Mouse (Mus musculus): ENCODE results near the gene Rsph6a. TPM values are rescaled to one million over a fixed set of nuclear protein-coding genes. Genes with fewer than 3 reads are reported as not detected.

The Rsph6a gene
- polyA plus RNA-seq, 1 experiment: 0.11 TPM

DNA sequence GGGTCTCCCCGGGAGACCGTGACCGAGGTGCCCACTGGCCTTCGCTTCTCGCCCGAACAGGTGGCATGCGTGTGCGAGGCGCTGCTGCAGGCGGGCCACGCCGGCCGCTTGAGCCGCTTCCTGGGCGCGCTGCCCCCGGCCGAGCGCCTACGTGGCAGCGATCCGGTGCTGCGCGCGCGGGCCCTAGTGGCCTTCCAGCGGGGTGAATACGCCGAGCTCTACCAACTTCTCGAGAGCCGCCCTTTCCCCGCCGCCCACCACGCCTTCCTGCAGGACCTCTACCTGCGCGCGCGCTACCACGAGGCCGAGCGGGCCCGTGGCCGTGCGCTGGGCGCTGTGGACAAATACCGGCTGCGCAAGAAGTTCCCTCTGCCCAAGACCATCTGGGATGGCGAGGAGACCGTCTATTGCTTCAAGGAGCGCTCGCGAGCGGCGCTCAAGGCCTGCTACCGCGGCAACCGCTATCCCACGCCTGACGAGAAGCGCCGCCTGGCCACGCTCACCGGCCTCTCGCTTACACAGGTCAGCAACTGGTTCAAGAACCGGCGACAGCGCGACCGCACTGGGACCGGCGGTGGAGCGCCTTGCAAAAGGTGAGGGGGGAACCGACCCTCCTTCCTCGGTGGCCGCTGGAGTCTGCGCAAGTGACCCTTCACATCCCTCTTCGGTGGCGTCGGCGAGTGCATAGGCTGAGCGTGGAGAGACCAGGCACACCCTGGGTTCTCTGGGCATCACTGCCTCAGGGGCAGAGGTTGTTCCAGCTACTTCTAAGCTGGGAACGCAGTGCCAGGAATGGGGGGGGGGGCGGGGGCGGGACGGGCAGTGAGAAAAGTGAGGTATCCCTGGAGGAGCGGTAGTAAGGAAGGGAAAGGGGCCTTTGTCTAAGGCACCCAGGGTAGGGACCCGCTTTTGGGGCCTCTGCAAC lies 40.6 kb downstream of the Rsph6a start:
- under 1% methylated on average over 87 of the region's 87 CpGs for WGBS
- DNase-seq (ENCODE audit: low read depth, low spot score): no peak

DNA sequence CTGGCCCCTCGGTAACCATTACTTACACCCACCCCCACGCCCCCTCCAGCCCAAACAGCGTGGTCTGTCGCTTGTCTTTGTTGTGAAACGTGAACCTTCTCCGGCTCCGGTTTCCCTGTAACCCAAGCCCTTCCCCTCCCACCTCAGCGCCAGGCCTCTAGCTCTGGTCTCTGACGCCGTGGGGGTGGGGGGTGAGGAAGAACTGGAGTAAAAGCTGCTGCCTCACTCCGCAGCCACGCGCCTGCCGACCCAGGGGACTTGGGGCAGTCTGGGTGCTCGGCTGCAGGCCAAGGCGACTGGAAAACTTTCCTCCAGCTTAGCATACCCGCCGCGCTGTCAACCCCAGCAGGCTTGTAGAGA lies 41.2 kb downstream of the Rsph6a start:
- DNase-seq (ENCODE audit: low read depth, low spot score): no peak
- WGBS: 6% methylated on average over 19 of the region's 19 CpGs

DNA sequence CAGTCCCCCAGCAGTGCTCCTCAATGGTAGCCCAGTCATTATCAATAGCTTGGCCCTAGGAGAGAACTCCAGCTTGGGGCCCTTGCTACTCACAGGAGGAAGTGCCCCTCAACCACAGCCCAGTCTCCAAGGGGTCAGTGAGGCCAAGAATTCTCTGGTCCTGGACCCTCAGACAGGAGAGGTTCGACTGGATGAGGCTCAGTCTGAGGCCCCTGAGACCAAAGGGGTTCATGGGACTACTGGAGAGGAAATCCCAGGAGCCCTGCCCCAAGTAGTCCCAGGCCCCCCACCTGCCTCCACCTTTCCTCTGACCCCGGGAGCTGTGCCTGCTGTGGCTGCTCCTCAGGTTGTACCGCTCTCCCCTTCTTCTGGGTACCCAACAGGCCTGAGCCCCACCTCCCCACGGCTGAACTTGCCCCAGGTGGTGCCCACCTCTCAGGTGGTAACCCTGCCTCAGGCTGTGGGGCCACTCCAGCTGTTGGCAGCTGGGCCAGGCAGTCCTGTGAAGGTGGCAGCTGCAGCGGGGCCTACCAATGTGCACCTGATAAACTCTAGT lies 42.0 kb downstream of the Rsph6a start:
- 71% methylated on average over 5 of the region's 5 CpGs for WGBS
- no peak for DNase-seq (ENCODE audit: low read depth, low spot score)

DNA sequence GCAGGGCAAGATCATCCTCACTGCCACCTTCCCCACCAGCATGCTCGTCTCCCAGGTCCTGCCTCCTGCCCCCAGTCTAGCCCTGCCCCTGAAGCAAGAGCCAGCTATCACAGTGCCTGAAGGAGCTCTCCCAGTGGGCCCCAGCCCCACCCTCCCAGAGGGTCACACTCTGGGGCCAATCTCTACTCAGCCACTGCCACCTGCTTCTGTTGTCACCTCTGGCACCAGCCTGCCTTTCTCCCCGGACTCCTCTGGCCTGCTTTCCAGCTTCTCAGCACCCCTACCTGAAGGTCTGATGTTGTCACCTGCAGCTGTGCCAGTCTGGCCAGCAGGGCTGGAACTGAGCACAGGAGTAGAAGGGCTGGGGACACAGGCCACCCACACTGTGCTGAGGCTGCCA lies 42.7 kb downstream of the Rsph6a start:
- DNase-seq (ENCODE audit: low read depth, low spot score): no peak
- 45% methylated on average over 2 of the region's 2 CpGs for WGBS

DNA sequence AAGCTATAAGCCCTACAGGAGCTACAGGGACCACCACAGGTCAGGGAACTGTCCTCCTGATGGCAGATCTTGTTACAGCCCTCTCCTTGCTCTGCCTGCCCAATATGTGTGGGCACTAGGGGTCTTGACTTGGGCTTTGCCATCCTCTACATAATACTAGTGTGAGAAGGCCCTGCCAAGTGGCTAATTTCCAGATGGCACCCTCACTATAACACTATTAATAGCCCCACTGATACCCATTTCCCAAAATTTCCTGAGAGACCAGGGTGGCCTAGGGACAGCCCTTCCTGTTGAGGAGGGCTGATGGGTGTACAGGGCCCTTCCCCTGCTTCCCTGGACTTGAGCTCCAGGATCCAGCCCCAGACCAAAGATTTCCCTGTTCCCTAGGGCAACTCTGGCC lies 43.4 kb downstream of the Rsph6a start:
- DNase-seq (ENCODE audit: low read depth, low spot score): no peak

DNA sequence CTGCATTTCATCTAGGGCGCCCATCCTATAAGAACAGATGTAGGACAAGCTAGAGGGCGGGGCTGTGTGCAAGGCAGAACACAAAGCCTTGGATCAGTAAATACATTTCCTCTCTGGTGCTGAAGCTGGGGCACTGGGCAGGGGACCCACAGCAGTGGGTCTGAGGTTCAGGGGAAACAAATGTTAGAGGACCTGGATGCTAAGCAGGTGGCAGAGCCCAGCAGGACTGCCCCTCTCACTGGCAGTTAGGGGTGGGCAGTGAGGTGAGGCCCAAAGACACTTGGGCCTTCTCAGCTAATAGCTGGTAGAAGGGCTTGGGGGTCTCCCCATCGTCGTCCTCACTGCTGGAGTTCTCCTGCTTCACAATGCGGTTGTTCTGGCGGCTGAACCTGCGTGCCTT lies 44.3 kb downstream of the Rsph6a start:
- WGBS: 86% methylated on average over 7 of the region's 7 CpGs
- no peak for DNase-seq (ENCODE audit: low read depth, low spot score)

DNA sequence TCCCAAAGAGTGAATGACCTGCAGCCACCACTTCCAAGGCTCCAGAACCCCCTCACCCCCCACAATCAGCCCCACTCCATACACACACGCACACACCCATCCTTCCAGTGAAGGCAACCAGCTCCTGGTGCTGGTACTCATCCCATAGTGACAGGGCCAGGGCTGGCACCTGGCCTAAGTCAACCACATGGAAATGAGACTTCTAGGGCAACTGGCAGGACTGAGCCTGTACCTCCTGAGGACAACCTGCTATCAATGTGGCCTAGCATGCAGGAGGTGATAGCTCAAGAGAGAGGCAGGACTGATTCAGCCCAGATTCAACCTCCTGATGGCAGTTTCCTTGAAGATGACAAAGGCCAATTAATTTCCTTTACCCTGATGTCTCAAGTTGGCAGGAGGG lies 45.8 kb downstream of the Rsph6a start:
- DNase-seq (ENCODE audit: low read depth, low spot score): no peak
- 69% methylated on average over 1 of the region's 1 CpGs for WGBS

DNA sequence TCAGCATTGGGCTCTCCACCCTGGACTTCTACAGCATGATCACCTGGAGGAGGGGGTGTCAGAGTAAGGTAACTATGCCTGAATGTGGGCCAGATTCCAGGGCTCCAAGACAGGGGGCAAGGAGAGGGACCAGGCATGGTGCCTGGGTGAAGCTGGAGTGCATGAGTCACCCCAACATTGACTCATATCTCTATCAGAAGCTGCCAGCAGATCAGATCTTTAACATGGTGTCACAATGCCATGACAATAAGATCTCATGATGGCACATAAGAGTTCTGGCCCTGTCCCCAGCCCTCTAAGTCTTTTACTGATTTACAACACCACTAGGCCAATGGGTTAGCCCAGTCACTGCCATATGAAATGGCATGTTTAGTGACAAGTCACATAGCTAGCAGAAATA lies 49.3 kb downstream of the Rsph6a start:
- no peak for DNase-seq (ENCODE audit: low read depth, low spot score)

DNA sequence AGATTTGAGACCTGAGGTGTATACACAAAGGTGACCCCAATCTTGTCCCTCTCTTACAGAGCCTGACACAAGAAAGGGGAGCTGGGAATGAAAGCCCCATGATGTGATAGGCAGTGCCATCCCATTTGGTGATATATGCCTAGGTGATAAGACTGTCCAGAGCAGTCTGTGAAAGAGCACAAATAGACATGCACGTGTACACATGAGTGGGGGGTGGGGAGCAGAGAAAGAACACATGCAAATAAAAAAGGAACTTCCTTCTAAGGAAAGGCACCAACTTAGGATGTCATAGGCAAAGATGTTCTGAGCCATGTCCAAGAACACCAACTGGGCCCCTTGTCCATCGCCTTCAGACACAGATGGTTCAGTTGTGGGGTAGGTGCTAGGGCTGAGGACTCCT lies 50.0 kb downstream of the Rsph6a start:
- no peak for DNase-seq (ENCODE audit: low read depth, low spot score)
- WGBS: 74% methylated on average over 2 of the region's 2 CpGs

DNA sequence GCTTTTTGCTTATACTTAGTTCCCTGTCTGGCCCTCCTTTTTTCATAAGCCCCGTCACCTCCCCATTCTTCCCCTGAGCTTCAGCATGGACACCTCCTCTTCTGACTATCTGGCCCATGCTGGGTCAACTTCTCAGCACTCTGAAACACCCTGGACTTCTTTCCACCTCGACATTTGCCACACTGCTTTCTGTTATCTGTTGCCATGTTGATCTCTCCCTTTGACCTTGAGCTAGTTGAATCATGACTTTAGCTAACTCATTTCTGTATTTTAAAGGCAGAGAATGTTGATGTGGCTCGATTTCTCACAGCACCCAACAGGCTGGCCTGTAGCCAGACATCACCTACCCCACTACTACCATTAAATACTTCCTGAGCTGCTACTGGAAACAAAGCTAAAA lies 52.9 kb downstream of the Rsph6a start:
- 48% methylated on average over 3 of the region's 3 CpGs for WGBS
- no peak for DNase-seq (ENCODE audit: low read depth, low spot score)

DNA sequence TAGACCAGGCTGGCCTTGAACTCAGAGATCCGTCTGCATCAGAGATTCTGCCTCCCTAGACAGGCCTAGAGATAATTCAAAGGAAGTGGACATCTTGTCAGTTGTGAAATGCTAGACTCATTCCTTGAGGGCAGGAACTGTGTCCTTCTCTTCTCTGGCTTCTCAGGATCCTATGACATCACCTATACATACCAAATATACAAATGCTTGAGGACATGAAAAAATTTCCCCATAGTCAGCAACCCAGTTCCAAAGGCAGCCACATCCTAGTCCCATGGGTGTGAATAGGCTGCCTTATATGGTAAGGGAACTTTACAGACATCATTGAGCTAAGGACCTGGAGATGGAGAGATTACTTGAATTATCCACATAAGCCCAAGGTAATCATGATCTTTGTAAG lies 55.1 kb downstream of the Rsph6a start:
- DNase-seq (ENCODE audit: low read depth, low spot score): no peak
- WGBS: 89% methylated on average over 1 of the region's 1 CpGs

DNA sequence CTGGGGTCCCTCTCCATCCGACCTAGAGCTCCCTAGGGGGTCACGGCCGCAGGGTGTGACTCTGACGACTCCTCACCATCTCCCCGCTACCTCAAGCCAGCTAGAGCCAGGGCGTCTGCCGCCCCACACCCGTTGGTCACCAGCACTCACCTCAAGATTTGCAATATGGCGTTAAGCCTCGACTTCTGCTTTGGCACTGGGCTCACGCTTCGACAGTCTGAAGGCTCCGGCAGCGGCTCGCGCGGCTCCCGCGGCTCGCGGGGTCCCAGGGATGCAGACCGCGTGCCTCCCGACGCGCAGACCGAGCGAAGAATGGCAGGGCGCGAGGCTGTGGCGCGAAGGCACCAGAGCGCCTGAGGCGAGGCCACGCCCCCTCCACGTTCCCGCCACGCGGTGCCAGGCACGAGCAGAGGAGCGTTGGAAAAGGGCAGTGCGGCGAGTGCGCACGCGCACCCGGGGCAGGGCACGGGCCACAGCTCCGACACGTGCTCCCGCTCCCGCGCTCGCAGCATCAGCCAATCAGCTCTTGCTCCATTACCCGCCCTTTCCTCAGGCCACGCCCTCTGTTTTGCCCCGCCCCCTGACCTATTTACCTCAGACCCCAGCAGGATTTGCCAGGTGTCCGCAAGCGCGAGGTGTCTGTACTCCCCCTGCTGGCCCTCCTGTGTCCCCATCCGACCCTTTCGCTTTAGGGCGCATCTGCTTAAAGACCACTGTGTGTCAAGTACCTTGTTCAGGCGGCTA lies 63.7 kb downstream of the Rsph6a start, which contains the start of gene Gm4969:
TSS of gene Gm4969 (minus strand) at position 341 of the 744 bp plus-strand sequence.
- 35% methylated on average over 64 of the region's 64 CpGs for WGBS
- DNase-seq (ENCODE audit: low read depth, low spot score): no peak

DNA sequence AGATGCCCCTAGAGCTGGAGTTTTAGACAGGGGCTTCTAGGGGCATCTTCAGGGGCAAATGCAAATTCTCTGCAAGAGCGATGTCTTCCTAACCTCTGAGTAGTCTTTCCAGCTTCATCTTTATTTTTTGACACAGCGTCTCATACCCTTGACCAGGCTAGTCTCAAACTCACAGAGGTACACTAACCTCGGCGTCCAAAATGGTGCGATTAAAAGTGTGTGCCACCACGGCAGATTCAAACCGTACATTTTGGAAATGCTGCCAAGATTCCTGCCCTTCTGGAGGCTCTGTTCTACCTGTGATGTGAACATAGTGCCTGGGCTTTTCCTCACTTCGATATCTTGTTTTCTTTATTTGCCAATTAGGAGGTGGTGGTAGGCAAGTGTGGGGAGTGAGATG lies 64.6 kb downstream of the Rsph6a start:
- WGBS: 91% methylated on average over 8 of the region's 8 CpGs
- DNase-seq (ENCODE audit: low read depth, low spot score): no peak

DNA sequence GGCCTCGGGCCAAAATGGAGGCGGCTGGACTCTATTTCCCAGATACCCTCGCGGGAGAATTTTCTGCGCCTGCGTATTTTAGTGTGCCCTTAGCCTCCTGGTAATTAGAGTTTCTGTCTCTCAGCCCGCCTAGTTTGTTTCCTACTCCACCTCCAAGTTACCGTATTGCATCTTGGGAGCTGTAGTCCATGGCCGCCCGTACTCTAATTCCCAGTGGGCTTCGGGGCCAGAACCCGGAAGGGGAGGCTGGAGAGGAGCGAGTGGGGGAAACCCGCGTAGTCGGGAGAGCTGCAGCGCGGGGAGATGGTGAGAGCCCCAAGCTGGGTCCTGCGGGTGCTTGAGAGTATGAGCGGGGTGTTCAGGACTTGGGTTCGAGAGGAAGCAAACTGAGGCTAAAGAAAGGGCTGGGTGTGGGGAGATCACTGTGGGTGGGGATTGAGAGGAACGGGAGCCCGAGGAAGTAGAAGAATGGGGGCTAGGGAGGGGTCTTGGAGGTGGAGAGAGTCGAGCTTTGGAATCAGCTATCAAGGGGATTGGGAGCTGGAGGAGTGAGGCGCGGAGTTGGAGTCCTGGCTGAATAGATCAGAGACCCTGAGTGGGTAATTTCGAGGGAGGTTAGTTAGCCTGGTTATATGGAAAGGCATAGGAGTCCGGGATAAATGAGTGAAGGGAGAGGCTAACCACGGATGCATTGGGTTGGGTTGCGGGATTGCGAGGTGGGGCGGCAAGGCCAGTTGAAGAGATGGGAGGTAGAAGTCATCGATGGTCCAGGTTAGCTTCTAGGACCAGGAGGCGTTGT lies 65.3 kb downstream of the Rsph6a start, which contains the start of gene Fbxo46:
TSS of gene Fbxo46 (plus strand) at position 229 of the 799 bp plus-strand sequence.
- WGBS: under 1% methylated on average over 34 of the region's 34 CpGs
- DNase-seq (ENCODE audit: low read depth, low spot score): peak; percentile 96

DNA sequence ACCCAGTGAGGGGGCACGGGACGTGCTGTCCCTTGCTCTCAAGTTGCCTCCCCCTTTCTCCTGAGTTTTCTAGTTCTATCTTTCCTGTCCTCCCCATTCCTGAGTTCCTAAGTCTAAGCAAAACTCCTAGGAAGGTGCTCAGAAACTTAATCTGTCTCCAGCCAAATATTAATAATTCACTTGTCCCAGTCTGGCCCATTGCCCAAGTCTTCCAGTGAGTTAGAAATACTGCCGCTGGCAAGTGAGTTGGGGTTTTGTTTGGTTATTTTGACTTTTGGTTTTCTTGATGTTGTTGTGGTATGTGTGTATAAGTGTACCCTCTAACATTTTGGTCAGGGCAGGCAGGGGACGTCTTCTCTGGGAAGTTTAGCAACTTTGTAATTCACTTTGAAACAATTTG lies 67.2 kb downstream of the Rsph6a start:
- DNase-seq (ENCODE audit: low read depth, low spot score): no peak

More for the DNA sequence above, 67.2 kb downstream of the Rsph6a start:
- WGBS: 88% methylated on average over 4 of the region's 4 CpGs

Other genes with a start within 250 kb of the Rsph6a start
- 0.04 and 0.05 TPM in 2 replicates for gene Psg17, start 233.1 kb upstream of the Rsph6a start, polyA plus RNA-seq (2012; rRNA removed)
- 3.2 and 3.3 TPM in 2 replicates for gene Mill2, start 214.7 kb upstream of the Rsph6a start, polyA plus RNA-seq (2012; rRNA removed)
- 539 and 693 TPM in 2 replicates for gene Pglyrp1, start 183.4 kb upstream of the Rsph6a start, polyA plus RNA-seq (2012; rRNA removed)
- gene Ccdc61, start 144.3 kb upstream of the Rsph6a start, polyA plus RNA-seq (2012; rRNA removed): 19.2 and 25.2 TPM in 2 replicates
- gene Nova2, start 128.8 kb upstream of the Rsph6a start, polyA plus RNA-seq (2012; rRNA removed): 0.17 and 0.21 TPM in 2 replicates
- gene Nanos2, start 67.3 kb upstream of the Rsph6a start, polyA plus RNA-seq (2012; rRNA removed): not detected in 2 replicates
- gene Mypop, start 63.4 kb upstream of the Rsph6a start, polyA plus RNA-seq (2012; rRNA removed): 1.9 and 2.0 TPM in 2 replicates
- gene Irf2bp1, start 50.6 kb upstream of the Rsph6a start, polyA plus RNA-seq (2012; rRNA removed): 18.7 and 19.4 TPM in 2 replicates
- 24.9 and 28.3 TPM in 2 replicates for gene Foxa3, start 31.2 kb upstream of the Rsph6a start, polyA plus RNA-seq (2012; rRNA removed)
- 54.8 and 68.3 TPM in 2 replicates for gene Sympk, start 30.3 kb upstream of the Rsph6a start, polyA plus RNA-seq (2012; rRNA removed)
- 15.3 and 15.6 TPM in 2 replicates for gene Dmwd, start 21.5 kb downstream of the Rsph6a start, polyA plus RNA-seq (2012; rRNA removed)
- 308 and 400 TPM in 2 replicates for gene Dmpk, start 29.2 kb downstream of the Rsph6a start, polyA plus RNA-seq (2012; rRNA removed)
- 14.5 and 17.2 TPM in 2 replicates for gene Six5, start 39.9 kb downstream of the Rsph6a start, polyA plus RNA-seq (2012; rRNA removed)
- gene Gm4969, start 63.7 kb downstream of the Rsph6a start, polyA plus RNA-seq (2012; rRNA removed): 0.03 TPM in 1 of 2 replicates, not detected in the other
- 9.8 and 10.1 TPM in 2 replicates for gene Fbxo46, start 65.2 kb downstream of the Rsph6a start, polyA plus RNA-seq (2012; rRNA removed)
- gene Qpctl, start 94.6 kb downstream of the Rsph6a start, polyA plus RNA-seq (2012; rRNA removed): 7.7 and 9.8 TPM in 2 replicates
- gene Snrpd2, start 95.0 kb downstream of the Rsph6a start, polyA plus RNA-seq (2012; rRNA removed): 47.1 and 49.1 TPM in 2 replicates
- gene Gipr, start 111.4 kb downstream of the Rsph6a start, polyA plus RNA-seq (2012; rRNA removed): 0.67 and 0.68 TPM in 2 replicates
- 16.7 and 19.6 TPM in 2 replicates for gene Eml2, start 121.7 kb downstream of the Rsph6a start, polyA plus RNA-seq (2012; rRNA removed)
- gene Gpr4, start 157.8 kb downstream of the Rsph6a start, polyA plus RNA-seq (2012; rRNA removed): 3.2 TPM in 2 replicates
- 33.6 and 36.3 TPM in 2 replicates for gene Opa3, start 173.6 kb downstream of the Rsph6a start, polyA plus RNA-seq (2012; rRNA removed)
- gene Vasp, start 217.1 kb downstream of the Rsph6a start, polyA plus RNA-seq (2012; rRNA removed): 241 and 341 TPM in 2 replicates
- gene Ppm1n, start 225.4 kb downstream of the Rsph6a start, polyA plus RNA-seq (2012; rRNA removed): 0.33 and 1.3 TPM in 2 replicates
- gene Rtn2, start 227.9 kb downstream of the Rsph6a start, polyA plus RNA-seq (2012; rRNA removed): 12.7 and 18.9 TPM in 2 replicates

Data from large intestine, adult 2 months (tissue).